Mouse (Mus musculus): Measurements from ENCODE around the gene Ciapin1. TPM values are rescaled to one million over a fixed set of nuclear protein-coding genes. Genes with fewer than 3 reads are reported as not detected.

Ciapin1 gene
- polyA plus RNA-seq, 1 experiment from 2014 or later = 77.7 TPM

DNA sequence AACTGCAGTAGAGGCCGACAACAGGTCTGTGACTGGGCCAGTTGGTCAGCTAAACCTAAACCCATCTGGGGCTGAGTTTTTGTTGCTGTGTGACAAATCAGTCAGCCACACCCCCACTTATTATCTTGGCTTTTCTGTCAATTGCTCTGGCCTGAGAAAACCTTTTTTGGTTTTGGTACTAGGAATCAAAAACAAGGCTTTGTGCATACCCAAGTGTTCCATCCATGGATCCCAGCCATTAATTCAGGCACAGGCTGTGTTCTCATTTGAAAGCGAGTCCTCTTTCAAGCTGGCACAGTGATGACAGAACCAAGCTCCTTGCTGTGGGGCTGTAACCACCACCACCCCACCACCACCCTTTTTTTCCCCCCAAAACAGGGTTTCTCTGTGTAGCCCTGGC lies 16.8 kb downstream of the Ciapin1 start:
- no peak overlapping the region for H3K27ac ChIP-seq
- H3K4me2 ChIP-seq = no peak overlapping the region
- H3K4me1 ChIP-seq (replicated peaks) = 0 out of 2 replicates have a peak, but pooled peaks cover 2% of the 10 kb centered on the region
- H3K9me3 ChIP-seq (replicated peaks) = no peaks in the 10 kb centered on the region
- H3K36me3 ChIP-seq = peaks cover 46% of the 10 kb centered on the region
- no peak overlapping the region for H3K9ac ChIP-seq
- no peaks in the 10 kb centered on the region for H3K27me3 ChIP-seq
- WGBS = 95% methylated on average over 2 of the region's 2 CpGs
- ATAC-seq (replicated peaks; ENCODE audit: insufficient number of reproducible peaks, insufficient read depth, low FRiP score, low read depth) = no peak
- H3K4me3 ChIP-seq = no peak overlapping the region

DNA sequence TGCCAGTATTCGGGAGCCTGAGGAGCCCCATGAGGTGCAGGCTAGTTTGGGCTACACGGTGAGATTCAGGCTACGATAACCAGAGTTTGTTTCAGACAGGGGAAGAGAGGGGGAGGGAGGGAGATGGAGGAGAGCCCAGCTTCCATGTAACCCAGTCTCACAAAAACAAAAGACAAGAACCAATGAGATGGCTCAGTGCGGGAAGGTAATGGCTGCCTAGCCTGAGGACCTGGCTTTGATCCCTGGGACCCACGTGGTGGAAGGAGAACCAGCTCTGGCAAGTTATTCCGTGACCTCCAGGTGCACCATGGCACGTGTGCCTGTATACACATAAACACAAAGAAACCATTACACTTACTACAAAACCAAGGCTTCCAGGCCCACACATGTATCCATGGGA lies 17.6 kb downstream of the Ciapin1 start:
- no peak overlapping the region for H3K9ac ChIP-seq
- H3K36me3 ChIP-seq = peaks cover 38% of the 10 kb centered on the region
- no peak overlapping the region for H3K4me3 ChIP-seq
- ATAC-seq (replicated peaks; ENCODE audit: insufficient number of reproducible peaks, insufficient read depth, low FRiP score, low read depth) = no peak
- 90% methylated on average over 7 of the region's 7 CpGs for WGBS
- H3K4me1 ChIP-seq (replicated peaks) = 0 out of 2 replicates have a peak, but pooled peaks cover 2% of the 10 kb centered on the region
- H3K9me3 ChIP-seq (replicated peaks) = no peaks in the 10 kb centered on the region
- no peaks in the 10 kb centered on the region for H3K27me3 ChIP-seq
- no peak overlapping the region for H3K27ac ChIP-seq
- H3K4me2 ChIP-seq = no peak overlapping the region

DNA sequence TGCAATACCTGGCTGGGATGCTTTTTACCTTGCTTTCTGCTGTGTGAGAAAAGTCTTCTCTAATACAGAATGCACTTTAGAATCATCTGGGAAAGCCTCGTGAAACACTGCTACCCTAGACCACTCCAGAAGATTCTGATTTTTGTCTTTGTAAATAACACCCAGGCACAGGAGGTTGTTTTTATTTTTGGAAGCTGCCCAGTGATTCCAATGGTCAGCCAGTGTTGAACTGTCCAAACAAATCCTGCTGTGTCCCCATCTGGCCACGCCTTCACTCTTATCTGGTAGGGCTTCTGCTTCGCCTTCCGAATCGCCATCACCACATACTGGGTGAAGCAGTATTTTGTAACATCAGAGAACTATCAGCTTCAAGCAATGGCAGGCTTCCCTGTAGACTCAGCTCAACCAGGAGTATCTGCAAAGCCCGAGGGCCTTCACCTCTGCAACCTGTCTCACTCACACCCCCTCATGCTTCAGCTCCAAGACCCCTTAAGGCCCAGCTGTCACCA lies 18.4 kb downstream of the Ciapin1 start:
- Histone ChIP-seq H3K27ac (no peak overlapping the region), H3K27me3 (no peaks in the 10 kb centered on the region), H3K4me2 (no peak overlapping the region), H3K4me1 (replicated peaks) (0 out of 2 replicates have a peak, but pooled peaks cover 2% of the 10 kb centered on the region), H3K9ac (no peak overlapping the region), H3K36me3 (peaks cover 31% of the 10 kb centered on the region), H3K4me3 (no peak overlapping the region), H3K9me3 (replicated peaks) (no peaks in the 10 kb centered on the region)
- no peak for ATAC-seq (replicated peaks; ENCODE audit: insufficient number of reproducible peaks, insufficient read depth, low FRiP score, low read depth)
- 53% methylated on average over 6 of the region's 6 CpGs for WGBS

DNA sequence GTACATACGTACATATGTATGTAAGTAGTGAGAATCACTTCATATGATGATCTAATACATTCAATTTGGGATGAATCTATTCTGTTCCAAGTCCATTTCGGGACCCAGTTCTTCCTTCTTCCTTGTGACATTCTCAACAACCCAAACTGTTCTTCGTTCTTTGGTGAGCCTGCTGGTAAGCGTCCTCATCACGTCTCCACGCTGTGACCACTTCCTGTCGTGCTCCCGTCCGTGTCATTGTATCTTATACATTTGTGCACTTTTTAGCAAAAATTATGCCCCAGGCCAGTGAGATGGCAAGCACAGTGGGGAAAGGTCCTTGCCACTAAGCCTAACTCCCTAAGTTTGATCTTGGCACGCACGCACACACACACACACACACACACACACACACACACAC lies 20.2 kb downstream of the Ciapin1 start:
- 83% methylated on average over 11 of the region's 11 CpGs for WGBS

DNA sequence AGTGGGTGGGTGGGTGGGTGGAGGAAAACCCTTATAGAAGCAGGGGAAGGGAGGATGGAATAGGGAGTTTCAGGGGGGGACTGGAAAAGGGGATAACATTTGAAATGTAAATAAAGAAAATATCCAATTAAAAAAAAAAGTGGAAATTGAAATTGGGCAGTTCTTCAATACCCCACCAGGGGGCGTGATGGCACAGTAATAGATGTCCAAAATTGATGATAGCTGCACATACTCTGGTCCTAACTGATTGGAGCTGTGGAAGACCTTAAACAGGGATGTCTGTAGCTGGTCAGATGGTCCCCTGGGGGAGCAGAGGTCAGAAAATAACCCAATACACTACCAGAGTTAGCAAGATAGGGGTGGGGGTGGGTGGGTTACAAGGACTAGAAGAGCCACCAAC lies 23.6 kb downstream of the Ciapin1 start:
- Histone ChIP-seq H3K4me2 (no peak overlapping the region), H3K4me1 (replicated peaks) (peaks cover 3% of the 10 kb centered on the region; the same call in 1 of the 2 replicates), H3K9me3 (replicated peaks) (no peaks in the 10 kb centered on the region), H3K27me3 (0 out of 2 replicates have a peak, but pooled peaks cover 2% of the 10 kb centered on the region), H3K27ac (no peak overlapping the region), H3K4me3 (no peak overlapping the region), H3K36me3 (no peaks in the 10 kb centered on the region), H3K9ac (no peak overlapping the region)
- ATAC-seq (replicated peaks; ENCODE audit: insufficient number of reproducible peaks, insufficient read depth, low FRiP score, low read depth) = no peak
- WGBS = 0% methylated on average over 1 of the region's 1 CpGs

More for the DNA sequence above, 20.2 kb downstream of the Ciapin1 start:
- H3K27ac ChIP-seq = no peak overlapping the region
- no peak overlapping the region for H3K4me3 ChIP-seq
- H3K36me3 ChIP-seq = peaks cover 14% of the 10 kb centered on the region
- no peak overlapping the region for H3K4me2 ChIP-seq
- H3K9ac ChIP-seq = no peak overlapping the region
- ATAC-seq (replicated peaks; ENCODE audit: insufficient number of reproducible peaks, insufficient read depth, low FRiP score, low read depth) = no peak
- no peaks in the 10 kb centered on the region for H3K27me3 ChIP-seq
- 0 out of 2 replicates have a peak, but pooled peaks cover 2% of the 10 kb centered on the region for H3K4me1 ChIP-seq (replicated peaks)
- H3K9me3 ChIP-seq (replicated peaks) = no peaks in the 10 kb centered on the region

DNA sequence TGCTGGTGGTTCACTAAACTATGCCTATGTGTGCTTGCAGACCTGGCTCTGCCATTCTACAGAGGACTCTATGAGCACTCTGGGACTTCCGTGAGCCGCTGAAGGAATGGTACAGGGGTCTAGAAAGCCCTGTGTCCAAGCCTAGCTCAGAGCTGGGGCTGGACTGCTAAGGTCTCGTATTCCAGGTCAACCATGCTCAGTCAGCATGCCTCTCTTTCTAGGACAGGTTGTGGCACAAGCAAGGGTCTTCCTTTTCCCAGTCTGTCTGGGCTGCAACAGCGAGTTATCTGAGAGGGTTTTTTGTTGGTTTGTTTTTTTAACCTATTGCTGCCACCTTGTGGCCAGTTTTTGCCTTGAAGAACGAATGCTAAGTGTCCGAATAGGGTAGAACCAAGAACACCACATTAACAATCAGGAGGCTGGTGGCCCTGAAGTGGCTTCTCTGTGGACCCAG lies 25.5 kb downstream of the Ciapin1 start:
- Histone ChIP-seq H3K9ac (no peak overlapping the region), H3K9me3 (replicated peaks) (no peaks in the 10 kb centered on the region), H3K4me1 (replicated peaks) (peaks cover 3% of the 10 kb centered on the region; the same call in 1 of the 2 replicates), H3K27ac (no peak overlapping the region), H3K4me3 (no peak overlapping the region), H3K4me2 (peak overlapping the region; percentile 40; the same call in 1 of the 2 replicates), H3K27me3 (0 out of 2 replicates have a peak, but pooled peaks cover 2% of the 10 kb centered on the region), H3K36me3 (no peaks in the 10 kb centered on the region)
- 31% methylated on average over 6 of the region's 6 CpGs for WGBS
- ATAC-seq (replicated peaks; ENCODE audit: insufficient number of reproducible peaks, insufficient read depth, low FRiP score, low read depth) = no peak; the same call in 1 of the 2 replicates

DNA sequence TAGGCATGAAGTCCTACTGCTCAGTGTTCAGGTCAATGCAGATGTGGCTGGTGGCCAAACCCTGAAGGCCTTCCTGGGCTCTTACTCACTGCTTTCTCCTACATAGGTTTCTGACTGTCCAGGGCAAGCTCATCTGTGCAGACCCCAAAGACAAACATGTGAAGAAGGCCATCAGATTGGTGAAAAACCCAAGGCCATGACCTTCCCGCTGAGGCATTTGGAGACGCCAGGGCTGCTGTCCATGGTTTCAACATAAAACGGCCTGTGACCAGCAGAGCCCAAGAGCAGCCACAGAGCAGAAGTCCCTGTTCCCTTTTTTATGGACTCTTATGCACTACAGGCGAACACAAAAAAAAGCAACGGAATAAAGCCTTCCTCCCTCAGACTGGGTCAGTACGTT lies 26.5 kb downstream of the Ciapin1 start:
- no peak for ATAC-seq (replicated peaks; ENCODE audit: insufficient number of reproducible peaks, insufficient read depth, low FRiP score, low read depth)
- 73% methylated on average over 6 of the region's 6 CpGs for WGBS
- Histone ChIP-seq H3K36me3 (no peaks in the 10 kb centered on the region), H3K4me3 (no peak overlapping the region), H3K4me2 (no peak overlapping the region), H3K27me3 (peaks cover 4% of the 10 kb centered on the region; the same call in 1 of the 2 replicates), H3K9ac (no peak overlapping the region), H3K27ac (no peak overlapping the region), H3K9me3 (replicated peaks) (no peaks in the 10 kb centered on the region), H3K4me1 (replicated peaks) (peaks cover 3% of the 10 kb centered on the region; the same call in 1 of the 2 replicates)

DNA sequence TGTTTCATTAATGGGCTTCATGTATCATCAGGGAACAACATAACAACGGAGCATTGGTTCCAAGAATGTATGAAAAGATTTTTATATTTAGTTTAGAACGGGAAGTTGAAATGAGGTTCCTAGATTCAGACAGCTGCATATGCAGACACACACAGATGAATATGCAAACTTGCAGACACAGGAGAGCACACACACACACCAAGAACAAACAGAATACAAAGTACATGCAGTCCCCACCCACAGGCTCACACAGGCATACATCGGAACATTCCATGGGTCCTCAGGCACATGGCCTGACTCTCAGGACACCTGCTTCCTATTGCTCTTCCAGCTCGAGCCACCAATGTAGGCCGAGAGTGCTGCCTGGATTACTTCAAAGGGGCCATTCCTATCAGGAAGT lies 27.3 kb downstream of the Ciapin1 start:
- WGBS = 77% methylated on average over 5 of the region's 5 CpGs
- no peak for ATAC-seq (replicated peaks; ENCODE audit: insufficient number of reproducible peaks, insufficient read depth, low FRiP score, low read depth)
- Histone ChIP-seq H3K27ac (no peak overlapping the region), H3K4me1 (replicated peaks) (peaks cover 3% of the 10 kb centered on the region; the same call in 1 of the 2 replicates), H3K4me2 (no peak overlapping the region), H3K4me3 (no peak overlapping the region), H3K27me3 (peaks cover 5% of the 10 kb centered on the region; the same call in 1 of the 2 replicates), H3K9me3 (replicated peaks) (no peaks in the 10 kb centered on the region), H3K9ac (no peak overlapping the region), H3K36me3 (no peaks in the 10 kb centered on the region)

DNA sequence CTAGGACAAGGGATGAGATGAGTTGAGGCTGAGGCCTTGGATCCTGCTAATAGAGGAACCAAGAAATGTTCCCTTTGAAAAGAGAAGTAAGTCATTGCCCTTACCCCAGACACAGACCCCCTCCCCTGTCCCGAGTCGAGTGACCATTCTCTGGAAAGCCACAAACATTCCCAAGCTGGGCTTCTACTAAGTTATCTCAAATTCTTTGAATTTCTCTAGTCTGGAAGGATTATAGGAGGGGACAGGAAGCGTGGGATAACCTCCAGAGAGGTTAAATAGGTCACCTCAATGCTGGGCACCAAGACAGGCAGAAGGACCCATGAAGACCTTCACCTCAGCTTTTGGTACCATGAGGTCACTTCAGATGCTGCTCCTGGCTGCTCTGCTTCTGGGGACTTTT lies 28.0 kb downstream of the Ciapin1 start, which contains the start of gene Ccl17:
Ccl17 (plus strand) TSS at position 301 of the 400 bp plus-strand sequence.
- no peak within 1 kb of the TSS for H3K9ac ChIP-seq
- ATAC-seq (replicated peaks; ENCODE audit: insufficient number of reproducible peaks, insufficient read depth, low FRiP score, low read depth) = no peak
- 31% methylated on average over 3 of the region's 3 CpGs for WGBS
- H3K4me1 ChIP-seq (replicated peaks) = peaks cover 3% of the 10 kb centered on the region; the same call in 1 of the 2 replicates
- peaks cover 5% of the 10 kb centered on the region; the same call in 1 of the 2 replicates for H3K27me3 ChIP-seq
- no peaks in the 10 kb centered on the region for H3K36me3 ChIP-seq
- no peaks in the 10 kb centered on the region for H3K9me3 ChIP-seq (replicated peaks)
- no peak within 1 kb of the TSS for H3K4me3 ChIP-seq
- H3K27ac ChIP-seq = no peak within 1 kb of the TSS
- no peak within 1 kb of the TSS for H3K4me2 ChIP-seq

DNA sequence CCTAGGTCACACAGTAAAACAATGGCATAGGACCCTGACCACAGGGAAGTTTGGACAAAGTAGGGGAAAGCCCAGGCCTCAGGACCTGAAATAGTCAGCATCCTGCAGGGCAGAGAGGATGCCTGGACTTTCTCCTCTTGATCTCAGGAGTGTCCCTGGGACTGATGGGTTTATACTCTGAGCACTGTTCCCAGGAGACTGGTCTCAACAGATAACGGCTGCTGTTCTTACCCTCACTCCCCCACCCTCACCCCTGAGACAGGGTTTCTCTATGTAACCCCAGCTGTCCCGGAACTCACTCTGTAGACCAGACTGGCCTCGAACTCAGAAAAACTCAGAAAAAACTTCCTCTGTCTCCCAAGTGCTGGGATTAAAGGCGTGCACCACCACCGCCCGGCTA lies 29.8 kb downstream of the Ciapin1 start:
- H3K27ac ChIP-seq = no peak overlapping the region
- no peak overlapping the region for H3K4me3 ChIP-seq
- no peaks in the 10 kb centered on the region for H3K9me3 ChIP-seq (replicated peaks)
- WGBS = 75% methylated on average over 6 of the region's 6 CpGs
- no peaks in the 10 kb centered on the region for H3K36me3 ChIP-seq
- H3K4me2 ChIP-seq = no peak overlapping the region
- peaks cover 5% of the 10 kb centered on the region; the same call in 1 of the 2 replicates for H3K27me3 ChIP-seq
- no peak for ATAC-seq (replicated peaks; ENCODE audit: insufficient number of reproducible peaks, insufficient read depth, low FRiP score, low read depth)
- peaks cover 11% of the 10 kb centered on the region for H3K4me1 ChIP-seq (replicated peaks)
- no peak overlapping the region for H3K9ac ChIP-seq

DNA sequence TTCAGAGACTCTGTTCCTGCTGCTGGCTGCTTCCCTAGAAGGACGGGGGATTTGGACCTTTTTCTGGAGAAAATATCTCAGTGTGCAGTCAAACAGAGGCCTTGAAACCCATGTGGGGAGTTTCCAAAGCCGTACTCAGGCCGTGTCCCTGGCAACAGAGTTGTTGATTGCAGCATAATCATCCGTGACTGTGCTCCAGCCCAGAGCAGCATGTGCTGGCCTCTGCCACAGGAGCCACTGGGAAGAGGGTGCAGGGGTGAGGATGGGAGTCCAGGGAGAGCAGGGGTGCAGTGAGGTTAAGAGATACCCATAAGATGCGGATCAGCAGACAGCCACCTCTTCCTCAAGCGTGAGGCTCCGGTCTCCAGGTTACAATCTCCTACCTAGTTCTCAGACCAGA lies 30.7 kb downstream of the Ciapin1 start:
- Histone ChIP-seq H3K4me1 (replicated peaks) (peaks cover 9% of the 10 kb centered on the region), H3K27ac (no peak overlapping the region), H3K9me3 (replicated peaks) (no peaks in the 10 kb centered on the region), H3K27me3 (peaks cover 5% of the 10 kb centered on the region; the same call in 1 of the 2 replicates), H3K4me2 (no peak overlapping the region), H3K9ac (no peak overlapping the region), H3K36me3 (no peaks in the 10 kb centered on the region), H3K4me3 (no peak overlapping the region)
- WGBS = 56% methylated on average over 7 of the region's 7 CpGs
- ATAC-seq (replicated peaks; ENCODE audit: insufficient number of reproducible peaks, insufficient read depth, low FRiP score, low read depth) = no peak

DNA sequence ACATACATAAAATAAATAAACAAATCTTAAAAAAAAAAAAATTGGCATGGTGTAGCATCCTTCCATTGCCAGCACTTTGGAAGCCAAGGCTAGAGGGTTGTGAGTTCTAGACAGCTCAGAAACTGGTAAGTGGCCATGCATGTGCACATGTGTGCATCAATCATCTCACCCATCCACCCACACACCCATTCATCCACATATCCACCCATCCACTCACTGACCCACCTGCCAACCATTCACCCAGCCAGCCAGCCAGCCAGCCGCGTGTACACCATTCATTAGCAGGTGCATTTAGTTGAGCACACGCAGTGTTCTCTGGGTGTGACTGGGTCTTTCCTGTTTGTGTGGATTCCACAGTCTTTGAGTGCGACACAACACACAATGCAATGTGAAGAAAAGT lies 32.3 kb downstream of the Ciapin1 start:
- H3K27ac ChIP-seq = no peak overlapping the region
- 84% methylated on average over 4 of the region's 4 CpGs for WGBS
- peaks cover 14% of the 10 kb centered on the region for H3K4me1 ChIP-seq (replicated peaks)
- H3K4me3 ChIP-seq = no peak overlapping the region
- no peak overlapping the region for H3K4me2 ChIP-seq
- ATAC-seq (replicated peaks; ENCODE audit: insufficient number of reproducible peaks, insufficient read depth, low FRiP score, low read depth) = no peak
- H3K9ac ChIP-seq = no peak overlapping the region
- H3K9me3 ChIP-seq (replicated peaks) = no peaks in the 10 kb centered on the region
- H3K36me3 ChIP-seq = no peaks in the 10 kb centered on the region
- peaks cover 3% of the 10 kb centered on the region; the same call in 1 of the 2 replicates for H3K27me3 ChIP-seq
